Mouse (Mus musculus) hindbrain, embryonic 14.5 days (tissue): ENCODE results near the gene Cnih1. TPM values are rescaled to one million over a fixed set of nuclear protein-coding genes. Genes with fewer than 3 reads are reported as not detected.
"Not testable (repeated sequence)": the region's sequence is repeated elsewhere in the genome, so short reads cannot be mapped to it uniquely, and the experiment has no call there.

Experiments
- ATAC-seq: fragments of 200-750 bp; cut with Nextera tagmentation; 2 replicates; pipeline ENCODE4 v1.8.0; 2017; ENCODE audit warnings: moderate number of reproducible peaks, mild to moderate bottlenecking, moderate TSS enrichment, moderate library complexity; ENCODE audit not compliant: low FRiP score
- DNase-seq: peaks from one replicate; pipeline ENCODE4 v3.0.0-alpha.2; 2015; ENCODE audit warnings: low spot score
- H3K27ac ChIP-seq: fragments of 300-500 bp; sonication (generic); 2 replicates; pipeline ENCODE4 v1.5.1; 2014; ENCODE audit warnings: mild to moderate bottlenecking, moderate library complexity
- H3K27me3 ChIP-seq: fragments of 300-500 bp; sonication (generic); 2 replicates; pipeline ENCODE4 v1.6.1; 2014; ENCODE audit warnings: mild to moderate bottlenecking, low read length, mixed read lengths; ENCODE audit not compliant: control insufficient read depth, insufficient read depth
- H3K36me3 ChIP-seq: fragments of 300-500 bp; sonication (generic); replicated peaks from 2 replicates; pipeline ENCODE4 v1.6.1; 2014; ENCODE audit not compliant: control insufficient read depth, insufficient read depth
- H3K4me1 ChIP-seq: fragments of 300-500 bp; sonication (generic); replicated peaks from 2 replicates; pipeline ENCODE4 v1.6.1; 2014; ENCODE audit warnings: antibody characterized with exemption, low read length, mixed read lengths; ENCODE audit not compliant: control insufficient read depth, insufficient read depth
- H3K4me2 ChIP-seq: fragments of 300-500 bp; sonication (generic); replicated peaks from 2 replicates; pipeline ENCODE4 v1.6.1; 2014; ENCODE audit warnings: mild to moderate bottlenecking, moderate library complexity
- H3K4me3 ChIP-seq: fragments of 300-500 bp; sonication (generic); replicated peaks from 2 replicates; pipeline ENCODE4 v1.5.1; 2014; ENCODE audit warnings: mild to moderate bottlenecking, low read length
- H3K9ac ChIP-seq: fragments of 300-500 bp; sonication (generic); 2 replicates; pipeline ENCODE4 v1.6.1; 2014
- H3K9me3 ChIP-seq: fragments of 300-500 bp; sonication (generic); 2 replicates; pipeline ENCODE4 v1.6.1; 2016; ENCODE audit warnings: low read length; ENCODE audit not compliant: control insufficient read depth
- WGBS: fragments of 180-500 bp; shearing (Covaris S2); extraction: QIAGEN DNeasy Blood & Tissue Kit; methylation state at CpG from one replicate; pipeline ENCODE4 v1.1.7; 2014; 5-methylcytosine and 5-hydroxymethylcytosine counted together
- polyA plus RNA-seq: library from polyadenylated mRNA; unstranded; fragments of >200 nt; fragmentation: Nextera tagmentation; extraction: Ambion mirVana; gene quantifications from 2 replicates; pipeline ENCODE4 v1.2.1, GENCODE M21; 2014

The Cnih1 gene
- polyA plus RNA-seq, 1 experiment from 2014 or later: 212 TPM

DNA sequence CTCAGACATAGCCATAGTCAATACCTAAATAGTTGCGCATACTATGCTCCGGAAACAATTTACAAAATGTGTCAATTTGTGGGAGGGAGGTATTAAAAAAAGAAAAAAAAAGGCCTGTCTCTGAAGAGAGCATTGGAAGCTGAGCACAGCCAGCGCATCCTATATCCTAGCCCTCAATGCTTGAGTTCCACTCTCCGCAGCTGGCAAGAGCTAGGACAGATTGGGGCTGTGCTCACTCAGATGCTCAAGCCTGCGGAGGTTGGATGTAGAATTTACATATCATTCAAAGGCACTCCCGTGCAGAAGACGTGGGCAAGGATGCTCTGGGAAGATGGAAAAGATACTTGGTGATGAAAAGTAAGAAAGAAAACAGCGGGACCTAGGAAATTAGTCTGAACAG is 42.8 kb downstream of the Cnih1 start:
- Histone ChIP-seq H3K36me3 (no peaks in the 10 kb centered on the region), H3K9ac (no peak overlapping the region), H3K27me3 (no peaks in the 10 kb centered on the region), H3K4me3 (no peak overlapping the region), H3K4me2 (no peak overlapping the region), H3K4me1 (no peaks in the 10 kb centered on the region), H3K27ac (no peak overlapping the region), H3K9me3 (no peaks in the 10 kb centered on the region)
- ATAC-seq: no peak
- no peak for DNase-seq
- WGBS: 92% methylated on average over 8 of the region's 8 CpGs

DNA sequence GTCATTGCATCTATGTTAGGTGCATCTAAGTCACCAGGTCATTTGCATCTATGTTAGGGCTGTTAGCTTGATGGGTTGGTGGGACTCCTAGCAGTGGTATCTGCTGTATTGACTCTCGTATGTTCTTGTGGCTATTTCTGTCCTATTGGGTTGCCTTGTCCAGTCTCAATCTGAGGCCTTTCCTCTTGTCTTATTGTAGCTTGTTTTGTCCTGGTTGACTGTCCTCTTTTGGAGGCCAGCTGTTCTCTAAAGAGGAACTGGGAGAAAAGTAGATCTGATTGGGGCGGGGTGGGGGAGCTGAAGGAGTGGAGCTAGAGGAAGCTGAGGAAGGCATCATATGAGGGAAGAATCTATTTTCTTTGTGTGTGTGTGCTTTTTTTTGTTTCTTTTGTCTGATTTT is 45.5 kb downstream of the Cnih1 start:
- no peaks in the 10 kb centered on the region for H3K4me1 ChIP-seq
- no peaks in the 10 kb centered on the region for H3K27me3 ChIP-seq
- H3K36me3 ChIP-seq: no peaks in the 10 kb centered on the region
- no peak overlapping the region for H3K4me3 ChIP-seq
- H3K4me2 ChIP-seq: no peak overlapping the region
- no peak for ATAC-seq
- WGBS: 94% methylated on average over 2 of the region's 2 CpGs
- no peak overlapping the region for H3K9ac ChIP-seq
- no peak overlapping the region for H3K27ac ChIP-seq
- no peaks in the 10 kb centered on the region for H3K9me3 ChIP-seq
- no peak for DNase-seq

DNA sequence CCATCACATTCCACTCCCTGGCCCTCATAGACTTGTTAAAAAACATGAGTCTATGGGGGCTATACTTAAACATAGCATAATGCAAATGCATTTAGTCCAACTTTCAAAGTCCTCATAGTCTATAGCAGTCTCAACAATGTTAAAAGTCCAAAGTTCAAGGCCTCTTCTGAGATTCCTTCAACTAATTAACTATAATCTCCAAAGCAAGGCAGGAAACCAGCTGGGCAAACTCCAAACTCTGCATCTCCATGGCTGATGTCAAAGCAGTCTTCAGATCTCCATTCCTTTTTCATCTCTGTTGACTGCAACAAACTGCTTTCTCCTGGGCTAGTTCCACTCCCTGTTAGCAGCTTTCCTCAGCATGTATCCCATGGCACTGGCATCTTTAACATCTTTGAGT is 50.9 kb downstream of the Cnih1 start:
- not testable (repeated sequence) for ATAC-seq, H3K4me2 ChIP-seq, H3K9ac ChIP-seq, H3K27me3 ChIP-seq, H3K36me3 ChIP-seq, H3K27ac ChIP-seq, H3K9me3 ChIP-seq, H3K4me1 ChIP-seq, DNase-seq, H3K4me3 ChIP-seq

DNA sequence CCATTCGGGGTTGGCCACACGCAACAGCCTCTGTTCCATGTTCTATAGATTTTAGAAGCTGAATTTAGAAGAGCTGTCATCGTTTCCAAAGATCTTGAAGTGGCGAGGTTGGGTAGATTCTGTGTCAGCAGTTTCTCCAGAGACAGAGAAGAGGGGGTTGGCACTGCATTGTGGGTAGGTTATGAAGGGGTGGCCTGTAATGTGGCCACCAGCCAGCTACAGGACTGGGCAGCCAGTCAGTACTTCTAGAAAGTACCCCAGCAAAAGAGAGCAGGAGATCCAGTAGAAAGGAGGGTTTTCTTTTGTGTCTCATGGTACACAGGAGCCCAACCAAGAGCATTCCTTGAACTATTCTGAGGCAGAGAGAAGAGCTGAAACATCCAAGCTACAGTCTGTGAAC is 51.8 kb downstream of the Cnih1 start:
- H3K9me3 ChIP-seq: no peaks in the 10 kb centered on the region
- 96% methylated on average over 4 of the region's 4 CpGs for WGBS
- DNase-seq: no peak
- no peaks in the 10 kb centered on the region for H3K27me3 ChIP-seq
- no peaks in the 10 kb centered on the region for H3K4me1 ChIP-seq
- H3K4me3 ChIP-seq: no peak overlapping the region
- no peak for ATAC-seq
- no peak overlapping the region for H3K4me2 ChIP-seq
- H3K27ac ChIP-seq: no peak overlapping the region
- H3K9ac ChIP-seq: no peak overlapping the region
- no peaks in the 10 kb centered on the region for H3K36me3 ChIP-seq

DNA sequence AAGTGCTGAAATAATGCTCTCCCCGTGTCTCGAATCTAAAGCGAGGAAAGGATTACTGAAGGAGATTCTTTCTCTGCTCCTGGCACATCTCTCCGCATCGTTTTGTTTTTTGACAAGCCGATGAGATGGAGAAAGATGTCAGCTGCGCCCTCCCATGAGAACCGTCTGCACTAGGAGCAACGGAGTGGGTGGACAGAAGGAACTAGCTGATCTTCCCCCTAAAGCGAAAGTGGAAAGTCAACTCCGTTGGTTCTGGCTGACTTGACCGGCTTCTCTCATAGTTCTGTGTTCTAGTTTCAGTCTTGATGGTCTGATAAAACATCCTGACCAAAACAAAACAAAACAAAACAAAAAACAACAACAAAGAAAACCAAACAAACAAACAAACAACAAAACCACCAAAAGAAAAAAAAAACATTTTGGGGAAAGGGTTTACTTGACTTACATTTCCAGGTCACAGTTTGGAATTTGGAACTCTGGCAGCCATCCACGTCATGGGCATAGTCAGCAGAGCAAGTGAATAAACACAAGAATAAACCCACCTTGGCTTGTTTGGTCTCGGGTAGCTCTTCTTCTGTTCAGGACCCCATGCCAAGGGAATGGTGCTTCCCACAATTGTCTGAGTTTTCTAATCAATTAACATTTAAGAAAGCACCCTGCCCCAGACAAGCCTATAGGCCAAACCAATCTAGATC is 53.3 kb downstream of the Cnih1 start:
- WGBS: 84% methylated on average over 14 of the region's 14 CpGs
- H3K27me3 ChIP-seq: no peaks in the 10 kb centered on the region
- no peak overlapping the region for H3K27ac ChIP-seq
- no peak overlapping the region for H3K4me2 ChIP-seq
- no peak overlapping the region for H3K4me3 ChIP-seq
- H3K9ac ChIP-seq: no peak overlapping the region
- H3K36me3 ChIP-seq: no peaks in the 10 kb centered on the region
- ATAC-seq (no peak), DNase-seq (no peak)
- no peaks in the 10 kb centered on the region for H3K4me1 ChIP-seq
- no peaks in the 10 kb centered on the region for H3K9me3 ChIP-seq

DNA sequence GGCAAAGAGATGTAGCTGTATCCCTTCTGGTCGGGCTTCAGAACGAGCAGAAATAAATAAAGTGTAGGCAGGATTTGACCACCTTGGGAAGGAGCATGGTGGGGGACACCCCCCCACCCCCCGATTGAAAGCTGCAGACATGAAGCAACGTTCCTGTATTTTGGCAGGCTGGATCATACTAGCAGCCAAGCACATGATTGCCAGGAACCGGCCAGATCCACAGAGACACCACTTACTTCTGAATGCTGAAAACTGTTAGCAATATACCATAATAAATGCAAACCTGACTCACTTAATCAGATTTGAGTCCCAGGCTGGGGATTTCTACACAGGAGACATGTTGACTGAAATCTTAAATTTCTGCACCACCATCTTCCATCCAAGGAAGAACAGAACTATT is 53.9 kb downstream of the Cnih1 start:
- Histone ChIP-seq H3K4me3 (no peak overlapping the region), H3K27me3 (no peaks in the 10 kb centered on the region), H3K36me3 (no peaks in the 10 kb centered on the region), H3K4me2 (no peak overlapping the region), H3K27ac (no peak overlapping the region), H3K4me1 (no peaks in the 10 kb centered on the region), H3K9me3 (no peaks in the 10 kb centered on the region), H3K9ac (no peak overlapping the region)
- 88% methylated on average over 5 of the region's 5 CpGs for WGBS
- DNase-seq (no peak), ATAC-seq (no peak)

DNA sequence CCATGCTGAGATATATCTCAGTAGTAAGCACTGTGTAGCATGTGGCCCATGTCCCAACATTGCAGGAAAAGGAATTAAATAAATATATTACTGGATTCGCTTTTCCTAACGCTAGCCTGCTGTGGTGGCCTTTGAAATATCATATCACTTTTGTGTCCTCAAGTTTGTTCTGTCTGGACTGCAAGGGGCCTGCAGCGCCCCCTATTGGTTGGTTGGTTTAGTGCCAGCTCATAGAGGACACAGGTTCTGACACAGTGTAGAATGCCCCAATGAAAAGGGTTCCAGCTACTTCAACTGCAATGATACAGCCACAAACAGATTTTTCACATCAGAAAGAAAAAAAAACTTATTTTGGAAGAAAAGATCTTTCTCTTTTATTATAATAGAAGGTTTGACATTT is 62.5 kb downstream of the Cnih1 start:
- no peak for DNase-seq
- no peak for ATAC-seq
- H3K36me3 ChIP-seq: no peaks in the 10 kb centered on the region
- no peak overlapping the region for H3K4me3 ChIP-seq
- H3K4me1 ChIP-seq: no peaks in the 10 kb centered on the region
- H3K27me3 ChIP-seq: no peaks in the 10 kb centered on the region
- H3K27ac ChIP-seq: no peak overlapping the region
- no peak overlapping the region for H3K9ac ChIP-seq
- H3K4me2 ChIP-seq: no peak overlapping the region
- WGBS: 60% methylated on average over 3 of the region's 3 CpGs
- no peaks in the 10 kb centered on the region for H3K9me3 ChIP-seq

Other genes with a start within 250 kb of the Cnih1 start
- 10.9 and 12.9 TPM in 2 replicates for gene Cdkn3, start 27.9 kb downstream of the Cnih1 start, polyA plus RNA-seq
- 149 and 166 TPM in 2 replicates for gene Gmfb, start 33.8 kb upstream of the Cnih1 start, polyA plus RNA-seq
- gene Cgrrf1, start 43.7 kb upstream of the Cnih1 start, polyA plus RNA-seq: 21.3 and 22.1 TPM in 2 replicates
- gene Samd4, start 94.4 kb upstream of the Cnih1 start, polyA plus RNA-seq: 2.9 and 3.1 TPM in 2 replicates